Mouse (Mus musculus) bone marrow, adult 2 months (tissue): Measurements from ENCODE around the gene Rgs12.

Experiments used
- CTCF ChIP-seq: fragments of 200-500 bp; IDR thresholded peaks from 2 replicates; pipeline ENCODE4 v1.5.1; 2011; ENCODE audit warnings: low read length, control low read depth; ENCODE audit not compliant: control insufficient read depth, insufficient read depth
- POLR2A ChIP-seq: fragments of 200-500 bp; IDR thresholded peaks from 2 replicates; pipeline ENCODE4 v1.6.1; 2011; ENCODE audit warnings: low read depth, mild to moderate bottlenecking, control low read depth, low read length, borderline replicate concordance; ENCODE audit not compliant: control insufficient read depth

DNA sequence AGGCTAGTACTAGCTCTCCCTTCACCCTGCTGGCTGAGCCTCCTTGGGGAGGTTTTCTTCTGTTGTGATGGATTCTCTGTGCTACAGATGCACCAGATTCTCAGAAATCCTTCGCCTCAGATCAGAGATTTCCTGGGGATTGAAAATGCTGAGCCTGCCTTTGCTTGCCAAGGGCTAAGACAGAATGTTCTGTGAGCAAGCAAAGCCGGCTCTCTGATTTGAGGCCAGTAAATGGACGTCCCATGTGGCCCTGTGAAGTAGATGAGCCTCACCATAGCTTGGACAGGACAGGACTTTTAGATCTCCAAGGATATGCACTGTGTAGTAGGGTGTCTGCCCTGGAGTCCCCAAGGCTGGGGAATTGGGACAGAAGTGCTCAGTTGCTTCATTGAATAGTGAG, 135.7 kb downstream of the Rgs12 start:
- TF ChIP-seq POLR2A = no peak
- TF ChIP-seq CTCF = no peak
